Mouse (Mus musculus) lung, postnatal 0 days (tissue): Measurements from ENCODE around the gene Hip1r.

Source experiments
- CTCF ChIP-seq: IDR thresholded peaks from 2 replicates; pipeline ENCODE4 v1.5.1; 2016; ENCODE audit warnings: antibody characterized with exemption, mild to moderate bottlenecking
- EP300 ChIP-seq: IDR thresholded peaks from 2 replicates; pipeline ENCODE4 v1.6.1; 2016; ENCODE audit warnings: antibody characterized with exemption, mild to moderate bottlenecking, control low read depth

- TF ChIP-seq CTCF (peak; percentile 40), EP300 (no peak)
Observed at GRCm38 (mm10) chr5:123932927-123933326, 40.5 kb upstream of the Hip1r start.
